Comparison of ENCODE assay signal across 1 mouse cellular context in the genomic region with DNA sequence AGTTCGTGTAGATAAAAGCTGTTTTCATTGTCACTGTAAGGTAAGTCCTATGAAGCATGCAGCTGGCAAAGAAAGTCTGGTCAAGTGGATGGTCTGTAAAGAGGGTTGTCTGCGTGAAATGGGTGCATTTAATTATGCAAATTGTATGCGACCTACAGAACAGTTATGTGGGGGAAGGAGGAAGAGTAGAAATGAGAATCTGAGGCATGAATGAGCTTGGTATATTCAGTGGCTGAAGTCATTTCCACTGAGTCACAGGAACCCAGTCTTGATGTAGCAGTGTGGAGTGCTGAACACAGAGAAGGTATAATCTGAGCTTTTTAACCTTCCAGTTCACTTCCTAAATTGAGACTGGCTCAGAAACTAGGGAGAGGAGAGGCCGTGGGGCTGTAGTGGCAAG.
TF ChIP-seq lines count a peak whose summit lies in the region.

No protein-coding gene starts in this region.

TF ChIP-seq in CH12.LX, 34 proteins besides CTCF, POLR2A, EP300 and RAD21 (continued from another document):
- TF ChIP-seq BHLHE40 (IDR thresholded peaks at IDR 0.05; ENCODE audit: low read depth, low read length): no peak
- TF ChIP-seq MEF2A (IDR thresholded peaks at IDR 0.05; ENCODE audit: borderline replicate concordance, low read depth, low read length): no peak
- TF ChIP-seq JUN (IDR thresholded peaks at IDR 0.05; ENCODE audit: insufficient read depth, low read depth, low read length): no peak
